Mouse (Mus musculus): ENCODE measurements around the gene Arhgap10.

DNA sequence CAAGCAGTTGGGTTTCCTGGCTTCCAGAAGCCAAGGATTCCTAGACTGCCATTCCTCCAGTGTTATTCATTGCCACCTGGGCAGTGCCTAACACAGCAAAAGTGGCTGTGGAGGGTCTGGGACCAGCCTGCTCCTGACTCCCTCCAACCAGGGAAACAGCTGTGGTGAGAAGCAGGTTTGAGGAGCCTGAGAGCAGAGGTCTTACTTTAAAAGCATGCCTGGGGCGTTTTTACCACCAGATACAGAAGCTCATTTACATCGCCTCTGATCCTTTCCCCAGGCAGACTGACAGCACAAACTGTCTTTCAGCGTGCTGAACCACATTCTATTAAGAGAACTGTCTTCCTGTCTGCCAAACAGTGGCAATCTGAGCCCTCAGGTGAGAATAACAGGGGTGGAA lies 237.8 kb downstream of the Arhgap10 start:
- TF ChIP-seq CTCF (IDR thresholded peaks at IDR 0.05; ENCODE audit: low read depth), result no peak
- no peak for TF ChIP-seq EP300 (IDR thresholded peaks at IDR 0.05; ENCODE audit: low read depth)

Measured in heart, postnatal 0 days (tissue).